Mouse (Mus musculus): ENCODE data around the gene Gpr137. TPM values are rescaled to one million over a fixed set of nuclear protein-coding genes. Genes with fewer than 3 reads are reported as not detected.

Gene Gpr137
- polyA plus RNA-seq (2012; rRNA removed): 80.5 and 90.5 TPM in 2 replicates

GRCm38 (mm10) chr19:6942249-6942691 lies at the start of gene Gpr137:
Gene Gpr137, minus strand, starts transcription at chr19:6942480.

GRCm38 (mm10) chr19:6987061-6987903 lies 45.0 kb upstream of the Gpr137 start, which contains the start of gene Vegfb:
Gene Vegfb, minus strand, starts transcription at chr19:6987651.

GRCm38 (mm10) chr19:6980381-6981093 lies 38.3 kb upstream of the Gpr137 start, which contains the start of gene Fkbp2:
Gene Fkbp2, minus strand, starts transcription at chr19:6980501.

GRCm38 (mm10) chr19:6975537-6976521 lies 33.5 kb upstream of the Gpr137 start, which contains the start of gene Plcb3:
Gene Plcb3, minus strand, starts transcription at chr19:6976470.

GRCm38 (mm10) chr19:6974211-6975205 lies 32.2 kb upstream of the Gpr137 start, which contains the start of gene Ppp1r14b:
Gene Ppp1r14b, plus strand, starts transcription at chr19:6974968.

GRCm38 (mm10) chr19:6941372-6942248 lies 670 bp downstream of the Gpr137 start, which contains the start of gene Bad:
Gene Bad, plus strand, starts transcription at chr19:6941861.

GRCm38 (mm10) chr19:6934195-6934977 lies 7.9 kb downstream of the Gpr137 start, which contains the start of gene Kcnk4:
Gene Kcnk4, minus strand, starts transcription at chr19:6934515.

GRCm38 (mm10) chr19:6925307-6925573 lies 17.0 kb downstream of the Gpr137 start, which contains the start of gene Catsperz:
Gene Catsperz, minus strand, starts transcription at chr19:6925380.

GRCm38 (mm10) chr19:6921647-6922567 lies 20.4 kb downstream of the Gpr137 start, which contains the start of gene Esrra:
Gene Esrra, minus strand, starts transcription at chr19:6921813.

GRCm38 (mm10) chr19:6909507-6910289 lies 32.6 kb downstream of the Gpr137 start, which contains the start of the genes Trmt112 and Prdx5:
Gene Trmt112, plus strand, starts transcription at chr19:6909698.
Gene Prdx5, minus strand, starts transcription at chr19:6910106.

Other genes with a start within 250 kb of the Gpr137 start
- 27.6 and 35.1 TPM in 2 replicates for gene Rps6ka4, start 101.8 kb downstream of the Gpr137 start, polyA plus RNA-seq (2012; rRNA removed)
- 1.9 and 5.4 TPM in 2 replicates for gene Ccdc88b, start 84.3 kb downstream of the Gpr137 start, polyA plus RNA-seq (2012; rRNA removed)
- 48.8 and 58.9 TPM in 2 replicates for gene Trmt112, start 32.8 kb downstream of the Gpr137 start, polyA plus RNA-seq (2012; rRNA removed)
- gene Prdx5, start 32.4 kb downstream of the Gpr137 start, polyA plus RNA-seq (2012; rRNA removed): 75.1 and 83.7 TPM in 2 replicates
- 80.2 and 108 TPM in 2 replicates for gene Esrra, start 20.7 kb downstream of the Gpr137 start, polyA plus RNA-seq (2012; rRNA removed)
- gene Catsperz, start 17.1 kb downstream of the Gpr137 start, polyA plus RNA-seq (2012; rRNA removed): 1.0 and 2.0 TPM in 2 replicates
- gene Kcnk4, start 8.0 kb downstream of the Gpr137 start, polyA plus RNA-seq (2012; rRNA removed): 0.16 and 0.26 TPM in 2 replicates
- gene Bad, start 619 bp downstream of the Gpr137 start, polyA plus RNA-seq (2012; rRNA removed): 35.8 and 50.6 TPM in 2 replicates
- 89.2 and 116 TPM in 2 replicates for gene Ppp1r14b, start 32.5 kb upstream of the Gpr137 start, polyA plus RNA-seq (2012; rRNA removed)
- 63.9 and 66.6 TPM in 2 replicates for gene Plcb3, start 34.0 kb upstream of the Gpr137 start, polyA plus RNA-seq (2012; rRNA removed)
- 13.1 and 16.3 TPM in 2 replicates for gene Fkbp2, start 38.0 kb upstream of the Gpr137 start, polyA plus RNA-seq (2012; rRNA removed)
- gene Vegfb, start 45.2 kb upstream of the Gpr137 start, polyA plus RNA-seq (2012; rRNA removed): 62.1 and 102 TPM in 2 replicates
- 24.5 and 30.1 TPM in 2 replicates for gene Dnajc4, start 50.1 kb upstream of the Gpr137 start, polyA plus RNA-seq (2012; rRNA removed)
- 48.4 and 63.7 TPM in 2 replicates for gene Nudt22, start 53.6 kb upstream of the Gpr137 start, polyA plus RNA-seq (2012; rRNA removed)
- gene Trpt1, start 53.7 kb upstream of the Gpr137 start, polyA plus RNA-seq (2012; rRNA removed): 8.2 and 10.0 TPM in 2 replicates
- 16.6 and 20.2 TPM in 2 replicates for gene Fermt3, start 77.0 kb upstream of the Gpr137 start, polyA plus RNA-seq (2012; rRNA removed)
- gene Stip1, start 97.5 kb upstream of the Gpr137 start, polyA plus RNA-seq (2012; rRNA removed): 11.6 and 11.9 TPM in 2 replicates
- 41.9 and 71.8 TPM in 2 replicates for gene Macrod1, start 114.3 kb upstream of the Gpr137 start, polyA plus RNA-seq (2012; rRNA removed)
- 0.12 and 0.35 TPM in 2 replicates for gene Flrt1, start 163.2 kb upstream of the Gpr137 start, polyA plus RNA-seq (2012; rRNA removed)